Mouse (Mus musculus): ENCODE data around the gene Tnfrsf23.
"Not testable (repeated sequence)": the region's sequence is repeated elsewhere in the genome, so short reads cannot be mapped to it uniquely, and the experiment has no call there.

Tnfrsf23 gene

GRCm38 (mm10) chr7:143684569-143684968 is 1.1 kb downstream of the Tnfrsf23 start:
- not testable (repeated sequence) for DNase-seq (ENCODE audit: low spot score in 2 of 2)

GRCm38 (mm10) chr7:143681566-143681965 is 4.1 kb downstream of the Tnfrsf23 start:
- no peak for DNase-seq (ENCODE audit: low spot score in 2 of 2)

- DNase-seq (ENCODE audit: low spot score in 2 of 2), result not testable (repeated sequence)
These were observed 4.8 kb downstream of the Tnfrsf23 start for GRCm38 (mm10) chr7:143680836-143681235.

- not testable (repeated sequence) for DNase-seq (ENCODE audit: low spot score in 2 of 2)
These were observed 6.0 kb downstream of the Tnfrsf23 start for GRCm38 (mm10) chr7:143679650-143680049.

- no peak for DNase-seq (ENCODE audit: low spot score in 2 of 2)
These were observed 19.0 kb downstream of the Tnfrsf23 start for GRCm38 (mm10) chr7:143666427-143667311.

- no peak for DNase-seq (ENCODE audit: low spot score in 2 of 2)
These were observed 22.2 kb downstream of the Tnfrsf23 start for GRCm38 (mm10) chr7:143663470-143663869.

GRCm38 (mm10) chr7:143660797-143661196 is 24.9 kb downstream of the Tnfrsf23 start:
- DNase-seq (ENCODE audit: low spot score in 2 of 2), result no peak

GRCm38 (mm10) chr7:143649769-143650346 is 35.8 kb downstream of the Tnfrsf23 start:
- not testable (repeated sequence) for DNase-seq (ENCODE audit: low spot score in 2 of 2)

- DNase-seq (ENCODE audit: low spot score in 2 of 2), result peak; percentile 78 to 79
These were observed 36.5 kb downstream of the Tnfrsf23 start, which contains the start of gene Tnfrsf22 for GRCm38 (mm10) chr7:143649034-143649768. Tnfrsf22 (minus strand) TSS chr7:143649661.

GRCm38 (mm10) chr7:143643949-143644348 is 41.7 kb downstream of the Tnfrsf23 start:
- not testable (repeated sequence) for DNase-seq (ENCODE audit: low spot score in 2 of 2)

- no peak for DNase-seq (ENCODE audit: low spot score in 2 of 2)
These were observed 49.0 kb downstream of the Tnfrsf23 start for GRCm38 (mm10) chr7:143636674-143637073.

- no peak for DNase-seq (ENCODE audit: low spot score in 2 of 2)
These were observed 54.2 kb downstream of the Tnfrsf23 start for GRCm38 (mm10) chr7:143631503-143631902.

- no peak for DNase-seq (ENCODE audit: low spot score in 2 of 2)
These were observed 56.2 kb downstream of the Tnfrsf23 start for GRCm38 (mm10) chr7:143629501-143629900.

- DNase-seq (ENCODE audit: low spot score in 2 of 2), result no peak
These were observed 57.1 kb downstream of the Tnfrsf23 start, which contains the start of gene Tnfrsf26 for GRCm38 (mm10) chr7:143628540-143628939. Tnfrsf26 (minus strand) TSS chr7:143628722.

GRCm38 (mm10) chr7:143627555-143628286 is 58.0 kb downstream of the Tnfrsf23 start:
- DNase-seq (ENCODE audit: low spot score in 2 of 2), result no peak

GRCm38 (mm10) chr7:143626178-143626577 is 59.5 kb downstream of the Tnfrsf23 start:
- no peak for DNase-seq (ENCODE audit: low spot score in 2 of 2)

- no peak for DNase-seq (ENCODE audit: low spot score in 2 of 2)
These were observed 60.5 kb downstream of the Tnfrsf23 start for GRCm38 (mm10) chr7:143625151-143625550.

GRCm38 (mm10) chr7:143624561-143624960 is 61.1 kb downstream of the Tnfrsf23 start:
- no peak for DNase-seq (ENCODE audit: low spot score in 2 of 2)

GRCm38 (mm10) chr7:143620951-143621350 is 64.7 kb downstream of the Tnfrsf23 start:
- DNase-seq (ENCODE audit: low spot score in 2 of 2), result no peak
